Mouse (Mus musculus) layer of hippocampus, adult 11-12 months (tissue): Measurements from ENCODE around the gene Capg.

Experiments used
- DNase-seq: peaks from one replicate; pipeline ENCODE4 v3.0.0; 2022; ENCODE audit warnings: low spot score

The Capg gene

DNA sequence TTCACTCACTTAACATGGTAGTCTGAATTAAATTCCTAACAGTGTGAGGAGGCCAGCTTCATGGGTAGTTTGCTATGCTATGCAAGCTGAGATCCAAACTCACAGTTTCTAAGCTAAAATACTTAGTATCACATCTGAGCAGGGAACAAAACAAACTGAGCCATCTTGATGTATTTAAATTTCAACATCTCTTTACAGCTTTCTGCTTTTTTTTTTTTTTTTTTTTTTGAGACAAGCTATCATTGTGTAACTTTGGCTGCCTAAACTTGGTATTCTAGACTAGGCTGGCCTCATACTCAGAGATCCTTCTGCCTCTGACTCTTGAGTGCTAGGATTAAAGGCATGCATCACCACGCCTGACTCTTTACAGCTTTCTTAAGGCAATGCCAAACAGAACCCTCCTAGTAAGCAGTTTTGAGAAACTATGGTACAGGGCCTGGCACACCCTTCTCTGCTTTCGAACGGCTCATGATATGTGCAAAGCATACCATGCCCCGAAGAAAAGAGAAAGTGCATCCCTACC is 64.5 kb downstream of the Capg start:
- no peak for DNase-seq

GRCm38 (mm10) chr6:72610261-72610660 is 66.1 kb downstream of the Capg start:
- DNase-seq, result no peak
